Mouse (Mus musculus): ENCODE results near the gene Hdac4.

GRCm38 (mm10) chr1:92150201-92150600 lies 45.3 kb downstream of the Hdac4 start:
- TF ChIP-seq CTCF (IDR thresholded peaks at IDR 0.05; ENCODE audit: low read depth, low read length) (no peak), POLR2A (IDR thresholded peaks at IDR 0.05; ENCODE audit: borderline replicate concordance, low read depth, low read length) (no peak)

Data from bone marrow macrophage, adult 2 months (primary cell).